Comparison of ENCODE assay signal across 8 mouse cellular contexts in genomic region chr10:60346701-60347405, GRCm38 (mm10). TPM values are rescaled to one million over a fixed set of nuclear protein-coding genes. Genes with fewer than 3 reads are reported as not detected.
DNase-seq lines count a peak whose midpoint lies in the region; ATAC-seq and TF ChIP-seq lines count a peak whose summit lies in the region.

Gene Vsir, plus strand, starts transcription at chr10:60346851.

- peak within 1 kb of the TSS; percentile 40 for H3K4me3 ChIP-seq in embryonic facial prominence, embryonic 13.5 days
- peak within 1 kb of the TSS; percentile 16 for H3K4me3 ChIP-seq in limb, embryonic 11.5 days (ENCODE audit: low read depth, low read length)
- H3K4me3 ChIP-seq in midbrain, embryonic 12.5 days: peak within 1 kb of the TSS; percentile 27
- H3K4me3 ChIP-seq in small intestine, adult 2 months (ENCODE audit: low read depth, low read length): peak within 1 kb of the TSS; percentile 72

- TF ChIP-seq POLR2A in small intestine, adult 2 months (IDR thresholded peaks at IDR 0.05; ENCODE audit: low read depth, low read length): peak; percentile 62; the same call in 1 of the 2 replicates

- peaks cover 15% of the 10 kb centered on the region for H3K27me3 ChIP-seq in embryonic facial prominence, embryonic 13.5 days
- peaks cover 2% of the 10 kb centered on the region; the same call in 1 of the 2 replicates for H3K27me3 ChIP-seq in limb, embryonic 11.5 days (ENCODE audit: control insufficient read depth, insufficient read depth, low read length)
- H3K27me3 ChIP-seq in midbrain, embryonic 12.5 days: peaks cover 32% of the 10 kb centered on the region
- H3K27me3 ChIP-seq in small intestine, adult 2 months (ENCODE audit: control insufficient read depth, insufficient read depth, low read length): no peaks in the 10 kb centered on the region

- peak; percentile 72 for TF ChIP-seq CTCF in small intestine, adult 2 months (IDR thresholded peaks at IDR 0.05; ENCODE audit: extremely low read depth, insufficient read length, insufficient replicate concordance, low read depth, low read length)

- peak within 1 kb of the TSS; percentile 65 for H3K4me2 ChIP-seq in embryonic facial prominence, embryonic 13.5 days
- peak within 1 kb of the TSS; percentile 53 for H3K4me2 ChIP-seq in limb, embryonic 11.5 days (ENCODE audit: low read depth, severe bottlenecking)
- H3K4me2 ChIP-seq in midbrain, embryonic 12.5 days (replicated peaks): peak within 1 kb of the TSS; percentile 48

- H3K9ac ChIP-seq in embryonic facial prominence, embryonic 13.5 days: peak within 1 kb of the TSS; percentile 62
- H3K9ac ChIP-seq in limb, embryonic 11.5 days (ENCODE audit: low read length): peak within 1 kb of the TSS; percentile 34
- H3K9ac ChIP-seq in midbrain, embryonic 12.5 days (replicated peaks): 0 out of 2 replicates have a peak within 1 kb of the TSS, but pooled peaks have one; percentile 2

- under 1% methylated on average over 37 of the region's 37 CpGs for WGBS in embryonic facial prominence, embryonic 13.5 days
- 0% methylated on average over 37 of the region's 37 CpGs for whole genome bisulfite sequencing in limb, embryonic 11.5 days
- WGBS in midbrain, embryonic 12.5 days: under 1% methylated on average over 37 of the region's 37 CpGs
- under 1% methylated on average over 37 of the region's 37 CpGs for WGBS in small intestine, adult 2 months

- no peak; the same call in 1 of the 2 replicates for ATAC-seq in embryonic facial prominence, embryonic 13.5 days (ENCODE audit: insufficient number of reproducible peaks, insufficient read depth, low FRiP score, low TSS enrichment, low read depth)
- no peak for ATAC-seq in limb, embryonic 11.5 days (ENCODE audit: insufficient number of reproducible peaks, low FRiP score, low TSS enrichment, low read depth)
- ATAC-seq in midbrain, embryonic 12.5 days (ENCODE audit: low FRiP score, low read depth): peak; percentile 42; the same call in 1 of the 2 replicates

- no peaks in the 10 kb centered on the region for H3K36me3 ChIP-seq in embryonic facial prominence, embryonic 13.5 days
- H3K36me3 ChIP-seq in limb, embryonic 11.5 days (ENCODE audit: control insufficient read depth, insufficient read depth, low read length): no peaks in the 10 kb centered on the region
- H3K36me3 ChIP-seq in midbrain, embryonic 12.5 days: no peaks in the 10 kb centered on the region
- no peaks in the 10 kb centered on the region for H3K36me3 ChIP-seq in small intestine, adult 2 months (ENCODE audit: control insufficient read depth, insufficient read depth, low read length)

- H3K27ac ChIP-seq in embryonic facial prominence, embryonic 13.5 days: 0 out of 2 replicates have a peak within 1 kb of the TSS, but pooled peaks have one; percentile 7
- H3K27ac ChIP-seq in limb, embryonic 11.5 days (replicated peaks; ENCODE audit: low read depth, low read length): no peak within 1 kb of the TSS
- no peak within 1 kb of the TSS for H3K27ac ChIP-seq in midbrain, embryonic 12.5 days (replicated peaks)
- H3K27ac ChIP-seq in small intestine, adult 2 months (ENCODE audit: insufficient read depth, low read depth, low read length): peak within 1 kb of the TSS; percentile 91

- DNase-seq in urinary bladder, adult 18-20 months (ENCODE audit: low spot score in 2 of 2): peak; percentile 78
- no peak for DNase-seq in urinary bladder, postnatal 10 days (ENCODE audit: low spot score)
- DNase-seq in heart, adult 8-10 months (ENCODE audit: low spot score): peak; percentile 86
- peak; percentile 59 to 71 for DNase-seq in kidney, adult 8-10 months
- DNase-seq in limb, embryonic 11.5 days (ENCODE audit: low spot score): peak; percentile 87

- peaks cover 45% of the 10 kb centered on the region for H3K4me1 ChIP-seq in embryonic facial prominence, embryonic 13.5 days
- peaks cover 9% of the 10 kb centered on the region; the same call in 1 of the 2 replicates for H3K4me1 ChIP-seq in limb, embryonic 11.5 days (ENCODE audit: control insufficient read depth, insufficient read depth, low read length)
- peaks cover 31% of the 10 kb centered on the region for H3K4me1 ChIP-seq in midbrain, embryonic 12.5 days
- peaks cover 26% of the 10 kb centered on the region for H3K4me1 ChIP-seq in small intestine, adult 2 months (ENCODE audit: control insufficient read depth, insufficient read depth, insufficient read length, low read length)

- H3K9me3 ChIP-seq in embryonic facial prominence, embryonic 13.5 days: no peaks in the 10 kb centered on the region
- H3K9me3 ChIP-seq in limb, embryonic 11.5 days (ENCODE audit: control insufficient read depth, low read length): no peaks in the 10 kb centered on the region
- H3K9me3 ChIP-seq in midbrain, embryonic 12.5 days: no peaks in the 10 kb centered on the region

RNA-seq across cellular contexts. Expression of gene Vsir, which starts in this region (rescaled TPM):
- polyA plus RNA-seq in embryonic facial prominence, embryonic 13.5 days (2015; fragmentation: Nextera tagmentation; extraction: Ambion mirVana): 1.5 and 1.9 TPM in 2 replicates
- total RNA-seq in heart, adult 8-10 months (2022): 10 to 100 TPM; 11.2 to 19.9 (median 15.0) TPM
- polyA plus RNA-seq in limb, embryonic 11.5 days (2014; fragmentation: Nextera tagmentation; extraction: Ambion mirVana): 1.3 and 2.4 TPM in 2 replicates
- polyA plus RNA-seq in midbrain, embryonic 12.5 days (2016; fragmentation: Nextera tagmentation; extraction: Ambion mirVana): 1.7 and 2.3 TPM in 2 replicates
- 21.3 and 25.6 TPM in 2 replicates for polyA plus RNA-seq in small intestine, adult 2 months (2012; rRNA removed)

Comparison
In these comparisons a context has a peak if more than half of its experiments do, and no peak if none do; other contexts are left out.
1. H3K27ac ChIP-seq: peak in embryonic facial prominence, embryonic 13.5 days (single experiment) and small intestine, adult 2 months (single experiment); none in limb, embryonic 11.5 days (single experiment) and midbrain, embryonic 12.5 days (single experiment).
2. H3K4me3 ChIP-seq: peak in every context shown above with its lines; median percentile 72 in small intestine, adult 2 months; 40 in embryonic facial prominence, embryonic 13.5 days; 27 in midbrain, embryonic 12.5 days; 16 in limb, embryonic 11.5 days.
3. H3K9ac ChIP-seq: peak in every context shown above with its lines; median percentile 62 in embryonic facial prominence, embryonic 13.5 days; 34 in limb, embryonic 11.5 days; 2 in midbrain, embryonic 12.5 days.
4. Peak in every context shown above with its lines, with median percentiles within 50 percentile points of each other: H3K4me2 ChIP-seq.